Mouse (Mus musculus): ENCODE measurements around the gene Crtc1.

DNA sequence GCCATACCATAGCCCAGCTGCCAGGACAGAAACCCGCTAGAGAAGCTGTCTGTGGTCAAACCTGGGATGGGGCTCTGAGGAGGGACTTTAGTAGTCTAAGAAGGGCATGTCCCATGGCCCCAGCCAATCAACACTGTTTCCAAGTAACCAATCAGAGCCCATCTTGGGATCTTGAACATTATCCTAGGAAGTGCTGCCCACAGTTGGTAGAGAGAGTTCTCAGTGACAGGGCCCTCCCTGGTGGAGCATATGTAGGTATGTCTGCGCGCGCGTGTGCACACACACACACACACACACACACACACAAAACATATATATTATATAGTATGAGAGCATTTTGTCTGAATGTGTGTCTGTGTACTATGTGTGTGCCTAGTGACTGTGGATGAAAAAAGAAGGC is 46.3 kb downstream of the Crtc1 start:
- no peak for TF ChIP-seq POLR2A (IDR thresholded peaks at IDR 0.05; ENCODE audit: insufficient read length, low read depth)
- no peak for TF ChIP-seq MYOD1 (IDR thresholded peaks at IDR 0.05; ENCODE audit: control insufficient read depth in 1 of 3, insufficient read length in 2 of 3, low read depth in 2 of 3)
- TF ChIP-seq CEBPB (IDR thresholded peaks at IDR 0.05; ENCODE audit: insufficient read depth, poor library complexity, severe bottlenecking) = no peak
- no peak for TF ChIP-seq MYOG (IDR thresholded peaks at IDR 0.05; ENCODE audit: control insufficient read depth in 1 of 3, insufficient read depth in 1 of 3, insufficient read length in 2 of 3, low read depth in 2 of 3)
